Mouse (Mus musculus) gastrocnemius, postnatal 4 days (tissue): ENCODE measurements around the gene Recql5. TPM values are rescaled to one million over a fixed set of nuclear protein-coding genes. Genes with fewer than 3 reads are reported as not detected.
"Not testable (repeated sequence)": the region's sequence is repeated elsewhere in the genome, so short reads cannot be mapped to it uniquely, and the experiment has no call there.

Experiments used
- DNase-seq, 2 experiments: peaks; one replicate each; pipeline ENCODE4 v3.0.0; 2021 to 2022; ENCODE audit warnings: low spot score in 2 of 2, mixed read lengths in 2 of 2
- total RNA-seq, 2 experiments: library from RNA; stranded (reverse); gene quantifications; 2 replicates each; pipeline ENCODE4 v1.2.3; 2021

Recql5 gene
- total RNA-seq, 2 experiments from 2014 or later: 8.6 to 12.9 TPM

DNA sequence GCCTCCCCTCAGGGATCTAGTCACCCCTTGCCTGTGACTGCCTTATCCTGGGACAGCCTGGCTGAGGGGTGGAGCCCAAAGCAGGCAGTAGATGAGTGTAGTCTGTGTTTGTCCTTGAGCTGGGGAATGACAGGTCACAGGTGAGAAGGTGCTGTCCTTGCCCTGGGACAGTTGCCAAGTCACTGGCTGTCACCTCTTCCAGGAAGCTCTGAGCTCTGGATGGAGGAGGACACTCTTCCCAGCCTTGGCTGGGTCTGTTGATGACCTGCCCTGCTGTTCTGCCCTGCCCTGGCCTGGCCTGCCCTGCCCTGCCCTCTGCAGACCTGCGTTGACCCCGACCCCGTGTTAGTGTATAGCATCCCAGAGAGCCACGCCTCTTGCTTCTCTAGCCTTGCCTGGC lies 60.8 kb downstream of the Recql5 start:
- no peak for DNase-seq

DNA sequence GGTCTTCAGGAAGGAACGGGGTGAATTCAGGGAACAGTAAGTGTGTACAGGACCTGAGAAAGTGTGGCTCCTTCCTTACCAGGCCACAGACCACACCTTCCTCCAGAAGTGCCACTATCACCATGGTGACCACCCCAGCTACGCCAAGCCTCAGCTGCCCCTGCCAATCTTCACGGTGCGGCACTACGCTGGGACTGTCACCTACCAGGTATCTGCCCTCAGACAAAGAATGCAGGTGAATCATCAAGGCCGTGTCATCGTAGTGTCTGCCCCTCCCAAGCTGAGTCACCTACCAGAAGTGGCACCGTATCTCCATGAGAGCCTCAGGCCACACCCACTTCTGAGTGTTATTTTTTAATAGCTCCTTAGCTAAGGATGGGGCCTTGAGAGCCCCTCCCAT lies 63.9 kb downstream of the Recql5 start:
- no peak for DNase-seq

DNA sequence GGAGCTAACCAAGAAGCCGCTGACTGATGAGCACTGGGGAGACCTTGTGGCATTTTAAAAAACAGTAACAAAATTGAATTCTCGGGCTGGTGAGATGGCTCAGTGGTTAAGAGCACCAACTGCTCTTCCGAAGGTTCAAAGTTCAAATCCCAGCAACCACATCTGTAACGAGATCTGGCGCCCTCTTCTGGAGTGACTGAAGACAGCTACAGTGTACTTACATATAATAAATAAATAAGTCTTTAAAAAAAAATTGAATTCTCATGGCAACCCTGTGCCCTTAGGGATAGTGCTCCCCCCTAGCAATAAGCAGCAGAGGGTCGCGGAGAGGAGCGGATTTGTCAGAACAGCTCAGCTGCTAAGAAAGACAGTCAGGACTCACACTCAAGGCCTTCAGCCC lies 69.4 kb downstream of the Recql5 start:
- no peak for DNase-seq

DNA sequence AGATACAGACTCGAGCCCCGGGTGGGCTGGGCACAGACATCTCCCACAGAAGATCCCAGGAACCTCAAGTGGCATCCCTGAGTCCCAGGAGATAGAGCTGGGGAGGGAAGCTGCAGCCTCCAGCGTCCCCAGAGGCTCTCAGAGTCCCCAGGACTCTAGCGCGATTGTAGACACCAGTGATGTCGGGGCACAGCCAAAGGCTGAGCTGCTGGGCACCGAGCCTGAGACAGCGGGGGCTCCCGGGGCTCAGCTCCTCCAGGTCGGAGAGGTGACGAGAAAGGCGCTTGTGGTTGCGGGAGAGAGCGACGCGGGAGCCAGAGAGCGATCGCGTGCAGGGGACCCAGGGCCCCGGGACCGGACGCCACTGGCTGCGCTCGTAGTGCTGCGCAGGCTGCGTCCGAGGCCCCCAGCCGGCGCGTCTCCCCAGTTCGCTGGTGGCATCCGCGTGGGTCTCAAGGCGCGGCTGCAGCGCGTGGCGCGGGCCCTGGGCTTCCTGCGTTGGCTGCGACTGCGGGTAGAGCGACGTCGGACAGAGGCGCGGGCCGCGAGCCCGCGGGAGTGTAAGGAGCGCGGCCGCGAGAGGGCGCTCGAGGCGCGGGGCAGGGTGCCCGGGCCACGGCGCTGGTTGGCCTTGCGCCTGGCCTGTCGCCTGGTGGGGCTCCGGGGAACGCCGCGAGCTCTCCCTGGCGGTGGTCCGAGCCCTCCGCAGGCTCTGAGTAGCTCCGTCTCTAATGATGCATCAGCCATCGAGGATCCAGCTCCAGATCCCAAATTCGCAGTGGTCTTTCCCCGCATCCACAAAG lies 73.9 kb downstream of the Recql5 start:
- DNase-seq: peak; percentile 87 to 92

DNA sequence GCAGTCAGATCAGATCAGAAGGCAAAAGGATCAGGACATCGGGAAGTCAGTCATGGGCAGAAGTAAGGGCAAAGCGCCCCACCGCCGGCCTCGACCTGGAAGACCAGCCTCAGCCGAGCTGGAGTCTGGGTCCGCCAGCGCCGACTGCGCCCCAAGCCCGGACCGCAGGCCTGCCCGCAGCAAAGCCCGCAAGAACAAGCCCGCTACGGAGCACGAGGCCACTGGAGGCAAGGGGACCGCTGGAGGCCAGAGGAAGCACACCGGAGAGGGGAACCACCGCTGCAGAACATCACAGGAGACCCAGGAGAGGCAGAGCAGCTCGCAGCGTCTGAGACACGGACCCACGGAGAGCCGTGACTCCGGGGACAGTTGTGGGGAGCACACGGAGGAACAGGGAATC lies 74.9 kb downstream of the Recql5 start, which contains the start of gene Myo15b:
Gene Myo15b (plus strand): TSS at position 53 of the 400 bp plus-strand sequence.
- DNase-seq: no peak

DNA sequence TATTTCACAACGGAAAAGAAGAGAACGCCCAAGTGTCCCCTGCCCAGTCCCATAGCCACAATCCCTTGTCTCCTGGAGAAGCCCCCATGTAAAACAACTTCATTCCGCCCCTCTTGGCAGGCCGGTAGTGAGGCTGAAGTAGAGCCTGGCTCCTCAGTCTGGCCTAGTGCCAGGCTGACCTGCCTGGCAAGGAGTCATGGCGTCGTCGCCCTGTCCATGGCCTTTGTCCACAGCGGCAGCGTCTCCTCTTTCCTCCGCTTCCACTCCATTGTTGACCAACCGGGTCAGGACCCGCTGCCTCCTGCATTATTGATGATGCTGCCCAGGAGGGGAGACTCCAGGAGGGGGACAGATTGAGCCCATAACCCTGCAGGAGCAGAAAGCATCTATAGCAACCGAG lies 75.3 kb downstream of the Recql5 start:
- no peak for DNase-seq

DNA sequence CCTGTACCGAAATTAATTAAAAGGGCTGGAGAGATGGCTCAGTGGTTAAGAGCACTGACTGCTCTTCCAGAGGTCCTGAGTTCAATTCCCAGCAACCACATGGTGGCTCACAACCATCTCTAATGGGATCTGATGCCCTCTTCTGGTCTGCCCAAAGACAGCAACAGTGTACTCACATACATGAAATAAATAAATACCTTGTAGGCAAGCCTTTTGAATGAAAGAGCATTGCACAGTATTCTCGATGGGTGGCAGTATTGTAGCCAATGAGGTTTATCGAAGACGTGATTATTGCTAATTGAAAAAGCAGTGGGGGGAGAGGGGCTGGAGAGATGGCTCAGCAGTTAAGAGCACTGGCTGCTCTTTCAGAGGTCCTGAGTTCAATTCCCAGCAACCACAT lies 76.1 kb downstream of the Recql5 start:
- DNase-seq: not testable (repeated sequence)

DNA sequence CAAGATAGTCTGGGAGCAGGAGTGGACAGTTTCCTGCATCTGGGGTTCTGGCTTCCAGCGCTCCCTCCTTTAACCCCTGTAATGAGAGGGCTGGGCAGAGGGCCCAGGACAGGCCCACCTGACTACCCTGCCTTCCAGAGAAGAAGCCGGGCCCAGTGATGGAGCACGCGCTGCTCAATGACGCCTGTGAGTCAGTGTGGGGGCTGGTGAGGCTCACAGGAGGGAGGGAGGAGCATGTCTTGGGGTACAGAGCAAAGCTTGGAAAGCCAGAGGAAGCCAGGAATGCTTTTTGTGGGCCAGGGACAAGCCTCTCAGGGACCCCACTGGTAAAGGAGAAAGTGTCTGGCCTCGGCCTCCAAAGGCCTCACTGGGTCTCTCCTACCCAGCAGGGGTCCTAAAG lies 78.6 kb downstream of the Recql5 start:
- no peak for DNase-seq

DNA sequence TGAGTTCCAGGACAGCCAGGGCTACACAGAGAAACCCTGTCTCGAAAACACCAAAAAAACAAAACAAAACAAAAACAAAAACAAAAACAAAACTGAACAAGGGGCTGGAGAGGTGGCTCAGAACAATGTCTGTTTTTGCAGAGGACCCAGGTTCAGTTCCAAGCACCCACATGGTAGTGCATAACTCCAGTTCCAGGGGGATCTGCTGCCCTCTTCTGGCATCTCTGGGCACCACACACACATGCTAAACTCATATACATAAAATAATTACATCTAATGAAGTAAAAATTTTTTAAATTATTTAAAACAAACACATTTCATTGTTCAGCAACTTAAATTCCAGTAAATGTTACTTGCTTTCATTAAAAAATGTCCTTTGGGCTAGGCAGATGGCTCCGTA lies 87.5 kb downstream of the Recql5 start:
- no peak for DNase-seq

DNA sequence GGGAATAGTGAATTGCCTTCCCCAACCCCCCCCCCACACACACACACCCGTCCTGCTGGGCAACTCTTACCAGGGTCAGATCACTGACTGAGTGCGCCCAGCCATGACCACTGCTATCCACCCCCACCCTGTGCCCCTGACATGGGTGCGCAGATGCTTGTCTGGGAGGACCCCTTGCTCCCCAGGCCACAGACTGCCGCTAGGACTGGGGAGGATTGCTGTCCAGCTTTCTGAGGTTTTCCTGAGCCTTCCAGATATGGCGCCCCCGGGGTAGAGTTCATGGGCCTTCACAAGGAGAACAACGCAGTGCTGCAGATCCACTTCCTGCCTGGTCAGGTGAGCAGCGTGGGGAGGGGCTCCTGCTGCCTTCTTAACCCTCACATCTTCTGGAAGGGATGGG lies 89.0 kb downstream of the Recql5 start:
- no peak for DNase-seq

DNA sequence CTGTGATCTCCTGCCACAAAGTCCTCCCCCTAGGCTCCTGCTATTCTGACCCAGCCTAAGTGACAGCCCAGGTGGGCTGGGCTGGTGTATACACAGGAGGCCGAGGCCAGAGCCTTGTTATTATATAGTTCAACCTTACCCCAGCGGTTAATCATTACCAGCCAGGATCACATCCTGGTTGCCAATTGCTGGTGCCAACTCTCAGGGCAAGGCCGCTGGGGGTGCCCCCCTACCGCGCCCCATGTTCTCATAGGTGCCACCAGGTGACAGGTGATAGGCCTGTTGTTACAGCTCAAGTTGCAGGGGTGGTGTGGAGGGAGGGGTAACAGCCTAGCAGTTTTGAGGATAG lies 89.4 kb downstream of the Recql5 start:
- no peak for DNase-seq

DNA sequence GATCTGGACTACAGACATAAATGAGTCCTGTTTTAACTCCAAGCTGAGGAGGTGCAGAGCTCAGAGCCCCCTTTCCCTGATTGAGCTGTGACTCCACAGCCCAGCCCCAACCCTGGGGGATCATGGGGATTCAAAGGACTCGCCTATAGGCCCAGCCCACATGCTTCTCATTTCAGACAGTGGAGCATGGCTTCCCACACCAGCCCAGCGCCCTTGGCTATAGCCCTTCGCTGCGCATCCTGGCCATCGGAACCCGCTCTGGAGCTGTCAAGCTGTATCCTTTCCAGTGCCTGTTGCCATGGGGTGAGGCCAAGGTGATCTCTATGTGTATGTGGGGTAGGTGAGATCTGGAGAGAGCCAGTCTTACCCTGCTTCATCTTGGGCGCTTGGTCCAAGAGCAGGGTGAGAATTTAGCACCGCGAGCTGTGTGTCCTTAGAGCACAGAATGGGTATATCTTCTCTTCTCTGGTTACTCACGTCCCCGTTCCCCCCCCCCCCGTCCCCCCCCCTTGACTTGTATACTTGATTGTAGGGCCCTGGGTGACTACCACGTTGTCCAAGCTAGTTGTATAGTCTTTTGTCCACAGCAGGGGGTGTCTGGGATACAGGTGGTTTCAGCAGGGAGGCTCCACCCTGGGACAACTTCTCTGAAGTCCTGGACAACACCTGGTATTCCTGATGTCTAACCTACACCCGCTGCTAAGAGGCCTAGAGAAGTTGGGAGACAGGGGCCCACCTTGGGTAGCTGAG lies 90.0 kb downstream of the Recql5 start:
- no peak for DNase-seq

Other genes starting within 250 kb of the Recql5 start
- gene Grb2, start 224.9 kb downstream of the Recql5 start, total RNA-seq: 100 to 1,000 TPM; 106 to 116 TPM
- gene Tmem94, start 168.0 kb downstream of the Recql5 start, total RNA-seq: 10 to 100 TPM; 51.9 to 57.3 TPM
- gene Caskin2, start 119.8 kb downstream of the Recql5 start, total RNA-seq: 10 to 100 TPM; 26.1 to 26.8 TPM
- 10 to 100 TPM; 15.6 to 16.9 TPM for gene Tsen54, start 118.8 kb downstream of the Recql5 start, total RNA-seq
- 10 to 100 TPM; 19.0 to 21.6 TPM for gene Llgl2, start 109.4 kb downstream of the Recql5 start, total RNA-seq
- under 1 TPM; 0.37 to 0.60 TPM for gene Myo15b, start 75.1 kb downstream of the Recql5 start, total RNA-seq
- 10 to 100 TPM; 14.1 to 17.1 TPM for gene Smim5, start 33.5 kb downstream of the Recql5 start, total RNA-seq
- gene Smim6, start 21.5 kb downstream of the Recql5 start, total RNA-seq: under 1 TPM in 1 of 2 experiments, not detected in 1; 0.39 TPM
- gene Sap30bp, start 195 bp downstream of the Recql5 start, total RNA-seq: 10 to 100 TPM; 25.1 to 25.7 TPM
- gene Itgb4, start 41.2 kb upstream of the Recql5 start, total RNA-seq: 1 to 10 TPM; 5.1 to 6.2 TPM
- 10 to 100 TPM; 32.7 to 40.0 TPM for gene Galk1, start 79.2 kb upstream of the Recql5 start, total RNA-seq
- gene H3f3b, start 94.5 kb upstream of the Recql5 start, total RNA-seq: 100 to 1,000 TPM; 383 to 437 TPM
- 10 to 100 TPM; 25.9 to 26.0 TPM for gene Unk, start 96.8 kb upstream of the Recql5 start, total RNA-seq
- 1 to 10 TPM; 1.1 to 2.0 TPM for gene Unc13d, start 144.5 kb upstream of the Recql5 start, total RNA-seq
- gene Wbp2, start 153.5 kb upstream of the Recql5 start, total RNA-seq: 10 to 100 TPM; 63.0 to 63.4 TPM
- 10 to 100 TPM; 48.1 to 48.8 TPM for gene Trim47, start 193.7 kb upstream of the Recql5 start, total RNA-seq
- 1 to 10 TPM; 4.2 to 4.6 TPM for gene Trim65, start 197.7 kb upstream of the Recql5 start, total RNA-seq
- 10 to 100 TPM; 47.0 to 50.6 TPM for gene Mrpl38, start 205.4 kb upstream of the Recql5 start, total RNA-seq
- 10 to 100 TPM; 26.6 to 27.5 TPM for gene Fbf1, start 234.7 kb upstream of the Recql5 start, total RNA-seq